Mouse (Mus musculus): ENCODE data around the gene Angptl1.

The Angptl1 gene

GRCm38 (mm10) chr1:156838177-156838576, at the start of gene Angptl1:
TSS of gene Angptl1 (plus strand) at chr1:156838562.
- in situ Hi-C loops (cut with MboI; ENCODE audit: unreplicated experiment in 2 of 2) = no loop called here

- in situ Hi-C loops (cut with MboI; ENCODE audit: unreplicated experiment in 2 of 2) = no loop called here
These were observed 48.4 kb upstream of the Angptl1 start for GRCm38 (mm10) chr1:156789844-156790490.

- in situ Hi-C loops (cut with MboI; ENCODE audit: unreplicated experiment in 2 of 2) = no loop called here
These were observed 42.1 kb upstream of the Angptl1 start for GRCm38 (mm10) chr1:156796251-156796650.

DNA sequence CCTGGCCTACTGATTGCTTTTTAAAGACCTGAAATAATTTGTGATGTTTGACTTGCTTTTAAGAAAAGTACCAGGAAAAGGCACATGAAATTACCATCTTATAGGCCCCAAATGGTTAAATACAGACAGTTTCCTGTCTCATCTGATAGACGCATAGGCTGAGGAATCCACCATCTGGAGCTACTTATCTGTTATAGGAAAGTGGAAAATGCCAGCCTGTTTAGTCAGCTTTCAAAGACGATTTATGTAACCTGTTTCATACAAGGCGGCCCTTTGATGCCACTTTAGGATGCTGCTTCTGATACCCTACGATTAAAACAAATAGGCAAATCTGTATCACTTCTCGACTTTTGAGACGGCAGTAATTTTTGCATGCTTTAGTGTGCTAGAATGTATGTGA, 37.1 kb upstream of the Angptl1 start:
- in situ Hi-C loops (cut with MboI; ENCODE audit: unreplicated experiment in 2 of 2) = no loop called here

DNA sequence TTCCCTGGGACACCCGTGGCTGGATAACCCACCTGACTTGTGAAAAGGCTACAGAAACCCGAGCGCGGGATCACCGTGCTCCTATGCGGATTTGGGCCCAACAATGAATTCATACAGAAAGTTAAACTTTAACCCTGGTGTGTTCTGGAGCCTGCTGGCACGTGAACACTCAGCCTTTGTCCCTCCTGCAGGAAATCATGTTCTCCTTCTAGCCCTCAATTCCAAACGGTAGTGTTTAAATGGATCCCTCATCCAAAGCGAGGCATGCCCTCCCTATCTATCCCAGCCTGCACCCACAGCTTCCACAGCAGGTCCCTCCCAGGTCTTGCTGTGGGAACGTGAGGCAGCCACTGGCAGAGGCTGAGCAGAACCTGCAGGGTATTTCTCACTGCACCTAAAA, 30.0 kb upstream of the Angptl1 start:
- in situ Hi-C loops (cut with MboI; ENCODE audit: unreplicated experiment in 2 of 2) = no loop called here

GRCm38 (mm10) chr1:156811928-156812327, 26.4 kb upstream of the Angptl1 start:
- in situ Hi-C loops (cut with MboI; ENCODE audit: unreplicated experiment in 2 of 2) = no loop called here

- in situ Hi-C loops (cut with MboI; ENCODE audit: unreplicated experiment in 2 of 2) = no loop called here
These were observed 25.6 kb upstream of the Angptl1 start for GRCm38 (mm10) chr1:156812716-156813115.

DNA sequence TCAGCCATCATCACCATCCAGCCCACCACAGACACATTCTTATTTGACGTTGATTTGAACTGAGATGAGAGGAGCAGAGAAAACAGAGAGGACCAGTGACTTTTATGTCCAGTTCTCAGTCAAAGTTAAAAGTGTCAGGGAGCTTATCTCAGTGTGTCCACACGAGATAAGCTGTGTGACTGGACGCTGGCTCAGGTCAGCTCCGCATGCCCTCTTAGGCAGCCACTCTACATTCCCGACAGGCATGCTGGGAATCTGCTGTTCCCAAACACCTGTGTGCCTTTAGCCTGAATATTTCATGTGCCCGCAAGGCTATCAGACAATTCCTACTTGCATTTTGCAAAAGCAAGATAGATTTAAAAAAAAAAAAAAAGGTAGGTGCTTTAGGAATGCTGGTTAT, 24.9 kb upstream of the Angptl1 start:
- in situ Hi-C loops (cut with MboI; ENCODE audit: unreplicated experiment in 2 of 2) = no loop called here

DNA sequence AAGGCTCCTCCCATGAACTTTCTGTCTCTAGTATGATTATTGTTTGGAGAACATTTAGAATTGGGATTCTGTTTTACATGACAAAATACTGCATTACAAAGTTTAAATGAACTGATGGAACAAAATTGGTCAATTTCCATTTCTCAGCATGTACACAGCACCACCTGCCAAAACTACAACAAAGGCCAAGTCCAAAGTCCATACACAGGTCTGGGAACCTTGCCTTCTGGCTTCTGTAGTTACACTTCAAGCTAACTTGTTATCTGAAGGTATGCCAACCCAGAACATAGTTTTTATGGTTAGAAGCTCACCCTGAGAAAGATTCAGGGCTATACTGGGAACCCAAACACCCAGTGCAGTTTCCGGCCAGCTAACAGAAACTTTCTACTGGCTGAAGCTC, 19.1 kb upstream of the Angptl1 start:
- in situ Hi-C loops (cut with MboI; ENCODE audit: unreplicated experiment in 2 of 2) = no loop called here

- in situ Hi-C loops (cut with MboI; ENCODE audit: unreplicated experiment in 2 of 2) = no loop called here
These were observed 333 bp downstream of the Angptl1 start for GRCm38 (mm10) chr1:156838695-156839094.

DNA sequence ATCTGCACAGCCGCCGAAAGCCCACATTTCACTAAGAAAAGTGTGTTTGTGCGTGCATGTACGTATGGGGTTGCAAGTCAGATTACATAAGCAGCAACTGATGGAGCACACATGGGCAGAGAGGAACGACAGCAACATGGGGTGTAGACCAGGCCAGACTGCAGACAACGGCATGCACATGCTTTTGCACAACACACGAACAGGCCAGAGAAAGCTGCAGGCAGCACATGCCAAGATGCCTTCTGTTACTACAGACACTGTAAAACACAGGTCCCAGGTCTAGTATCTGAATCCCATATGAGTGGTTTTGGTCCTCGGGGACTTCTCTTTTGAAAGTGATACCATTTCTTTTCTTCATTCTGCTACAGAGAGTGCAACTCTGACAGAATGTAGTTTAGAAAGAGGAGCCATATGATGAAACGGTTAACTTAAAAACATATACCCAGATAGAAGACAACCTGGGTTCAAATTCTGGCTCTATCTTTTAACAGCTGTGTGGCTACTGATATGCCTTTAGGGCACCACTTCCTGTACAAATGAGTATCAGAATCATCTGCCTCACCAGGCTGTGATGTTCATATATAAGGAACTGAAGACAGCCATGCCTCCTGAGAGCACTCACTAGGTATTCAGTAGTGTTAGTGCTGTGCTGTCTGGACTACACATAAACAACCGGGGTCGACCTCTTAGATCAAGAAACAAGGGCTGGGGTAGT, 3.4 kb downstream of the Angptl1 start:
- in situ Hi-C loops (cut with MboI; ENCODE audit: unreplicated experiment in 2 of 2) = no loop called here

- in situ Hi-C loops (cut with MboI; ENCODE audit: unreplicated experiment in 2 of 2) = no loop called here
These were observed 8.7 kb downstream of the Angptl1 start for GRCm38 (mm10) chr1:156847098-156847497.

- in situ Hi-C loops (cut with MboI; ENCODE audit: unreplicated experiment in 2 of 2) = loop anchor here in 1 of 2 experiments (25.0 kb wide), 1 partner anchor 685 kb away; no protein-coding TSS in a partner anchor
These were observed 14.0 kb downstream of the Angptl1 start for GRCm38 (mm10) chr1:156852409-156852808.

- in situ Hi-C loops (cut with MboI; ENCODE audit: unreplicated experiment in 2 of 2) = loop anchor here in 1 of 2 experiments (25.0 kb wide), 1 partner anchor 684 kb away; no protein-coding TSS in a partner anchor
These were observed 14.5 kb downstream of the Angptl1 start for GRCm38 (mm10) chr1:156852872-156853271.

DNA sequence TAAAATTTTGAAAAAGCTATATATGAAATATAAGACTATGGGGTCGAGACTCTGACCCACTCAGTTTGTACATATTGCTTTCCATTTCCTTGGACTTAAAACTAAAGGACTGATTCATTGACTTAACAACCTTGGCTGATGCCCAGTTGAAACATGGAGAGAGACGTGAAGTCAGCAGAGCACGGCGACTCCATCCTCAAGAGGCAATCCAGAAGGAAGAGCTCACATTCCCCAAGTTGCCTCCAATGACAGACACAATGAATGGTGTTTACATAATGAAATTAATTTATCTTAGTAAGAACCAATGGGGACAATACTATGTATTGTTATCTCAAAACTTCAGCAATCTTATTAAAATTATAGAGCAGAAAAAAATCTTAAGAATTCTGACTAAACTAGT, 16.2 kb downstream of the Angptl1 start:
- in situ Hi-C loops (cut with MboI; ENCODE audit: unreplicated experiment in 2 of 2) = loop anchor here in 1 of 2 experiments (25.0 kb wide), 1 partner anchor 683 kb away; no protein-coding TSS in a partner anchor

GRCm38 (mm10) chr1:156856666-156857065, 18.3 kb downstream of the Angptl1 start:
- in situ Hi-C loops (cut with MboI; ENCODE audit: unreplicated experiment in 2 of 2) = loop anchor here in 1 of 2 experiments (25.0 kb wide), 1 partner anchor 681 kb away; no protein-coding TSS in a partner anchor

GRCm38 (mm10) chr1:156859156-156859555, 20.8 kb downstream of the Angptl1 start:
- in situ Hi-C loops (cut with MboI; ENCODE audit: unreplicated experiment in 2 of 2) = loop anchor here in 1 of 2 experiments (25.0 kb wide), 1 partner anchor 678 kb away; no protein-coding TSS in a partner anchor

DNA sequence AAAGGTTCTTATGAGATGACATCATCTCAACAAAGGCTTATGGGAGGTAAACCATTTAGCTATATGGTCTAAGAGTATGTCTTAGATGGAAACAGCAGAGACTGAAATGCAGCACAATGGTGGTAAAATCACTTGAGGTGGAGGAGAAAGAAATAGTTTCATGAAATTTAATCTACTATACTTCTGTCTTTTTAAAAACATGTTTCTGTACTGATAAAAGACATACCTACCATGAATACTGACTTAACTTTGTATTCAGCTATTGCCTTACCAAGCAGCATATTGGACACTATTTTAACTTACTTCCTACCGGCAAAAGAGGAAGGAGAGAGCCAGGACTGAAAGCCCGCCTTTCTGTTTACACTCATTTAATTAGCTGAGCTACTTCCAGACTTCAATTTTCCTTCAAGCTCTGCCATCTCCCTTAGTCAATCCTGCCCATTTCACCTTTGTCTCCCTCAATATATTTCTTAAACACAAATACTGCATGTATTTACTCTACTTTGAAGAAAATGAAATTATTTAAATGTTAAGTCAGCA, 21.4 kb downstream of the Angptl1 start:
- in situ Hi-C loops (cut with MboI; ENCODE audit: unreplicated experiment in 2 of 2) = loop anchor here in 1 of 2 experiments (25.0 kb wide), 1 partner anchor 678 kb away; no protein-coding TSS in a partner anchor

- in situ Hi-C loops (cut with MboI; ENCODE audit: unreplicated experiment in 2 of 2) = loop anchor here in 1 of 2 experiments (25.0 kb wide), 1 partner anchor 677 kb away; no protein-coding TSS in a partner anchor
These were observed 21.9 kb downstream of the Angptl1 start for GRCm38 (mm10) chr1:156860266-156860665.

GRCm38 (mm10) chr1:156861475-156862043, 23.2 kb downstream of the Angptl1 start:
- in situ Hi-C loops (cut with MboI; ENCODE audit: unreplicated experiment in 2 of 2) = loop anchor here in 1 of 2 experiments (25.0 kb wide), 1 partner anchor 676 kb away; no protein-coding TSS in a partner anchor

- in situ Hi-C loops (cut with MboI; ENCODE audit: unreplicated experiment in 2 of 2) = loop anchor here in 1 of 2 experiments (25.0 kb wide), 1 partner anchor 674 kb away; no protein-coding TSS in a partner anchor
These were observed 25.4 kb downstream of the Angptl1 start for GRCm38 (mm10) chr1:156863726-156864125.

All from v-Abl transformed pro-B cells (cell line).